Mouse (Mus musculus): ENCODE data around the gene Brd7. TPM values are rescaled to one million over a fixed set of nuclear protein-coding genes. Genes with fewer than 3 reads are reported as not detected.

Brd7 gene
- polyA plus RNA-seq, 1 experiment, result 20.9 TPM

GRCm38 (mm10) chr8:88307736-88308135 is 54.3 kb downstream of the Brd7 start:
- TF ChIP-seq TAL1 (IDR thresholded peaks at IDR 0.05; ENCODE audit: low read length) (no peak), GATA1 (IDR thresholded peaks at IDR 0.05; ENCODE audit: low read length) (no peak)
- no peaks in the 10 kb centered on the region for H3K27me3 ChIP-seq (ENCODE audit: control insufficient read depth)
- peaks cover 85% of the 10 kb centered on the region for H3K36me3 ChIP-seq (ENCODE audit: control insufficient read depth)
- peaks cover 32% of the 10 kb centered on the region for H3K4me1 ChIP-seq (ENCODE audit: control insufficient read depth)
- no peaks in the 10 kb centered on the region for H3K9me3 ChIP-seq (ENCODE audit: control insufficient read depth, low read length)
- no peak overlapping the region for H3K4me3 ChIP-seq (replicated peaks)

- H3K4me3 ChIP-seq (replicated peaks), result no peak overlapping the region
- H3K9me3 ChIP-seq (ENCODE audit: control insufficient read depth, low read length), result no peaks in the 10 kb centered on the region
- H3K36me3 ChIP-seq (ENCODE audit: control insufficient read depth), result peaks cover 85% of the 10 kb centered on the region
- TF ChIP-seq TAL1 (IDR thresholded peaks at IDR 0.05; ENCODE audit: low read length), result no peak
- TF ChIP-seq GATA1 (IDR thresholded peaks at IDR 0.05; ENCODE audit: low read length), result no peak
- peaks cover 43% of the 10 kb centered on the region for H3K4me1 ChIP-seq (ENCODE audit: control insufficient read depth)
- no peaks in the 10 kb centered on the region for H3K27me3 ChIP-seq (ENCODE audit: control insufficient read depth)
Observed at GRCm38 (mm10) chr8:88306511-88306910, 55.5 kb downstream of the Brd7 start.

DNA sequence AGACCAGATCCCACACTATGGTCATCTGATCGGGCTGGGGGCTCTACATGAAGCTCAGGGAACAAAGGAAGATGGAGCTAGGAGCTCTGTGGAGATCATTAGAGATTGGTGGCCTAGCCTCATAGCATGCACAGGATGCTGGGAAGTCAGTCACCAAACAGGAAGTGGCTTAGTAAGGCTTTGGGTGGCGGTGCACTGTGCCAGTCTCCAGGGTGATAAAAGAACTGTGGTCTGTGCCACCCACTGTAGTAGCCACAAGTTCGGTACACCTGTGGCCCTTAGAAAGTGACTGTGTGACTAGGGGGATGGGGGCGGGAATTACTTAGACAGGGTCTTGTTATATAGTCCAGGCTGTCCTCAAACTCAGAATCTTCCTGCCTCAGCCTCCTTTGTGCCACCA is 56.2 kb downstream of the Brd7 start:
- TF ChIP-seq GATA1 (IDR thresholded peaks at IDR 0.05; ENCODE audit: low read length), result no peak
- no peak for TF ChIP-seq TAL1 (IDR thresholded peaks at IDR 0.05; ENCODE audit: low read length)
- H3K9me3 ChIP-seq (ENCODE audit: control insufficient read depth, low read length), result no peaks in the 10 kb centered on the region
- H3K4me1 ChIP-seq (ENCODE audit: control insufficient read depth), result peaks cover 50% of the 10 kb centered on the region
- no peak overlapping the region for H3K4me3 ChIP-seq (replicated peaks)
- H3K27me3 ChIP-seq (ENCODE audit: control insufficient read depth), result no peaks in the 10 kb centered on the region
- H3K36me3 ChIP-seq (ENCODE audit: control insufficient read depth), result peaks cover 82% of the 10 kb centered on the region

- no peaks in the 10 kb centered on the region for H3K9me3 ChIP-seq (ENCODE audit: control insufficient read depth, low read length)
- no peaks in the 10 kb centered on the region for H3K27me3 ChIP-seq (ENCODE audit: control insufficient read depth)
- H3K4me1 ChIP-seq (ENCODE audit: control insufficient read depth), result peaks cover 85% of the 10 kb centered on the region
- TF ChIP-seq TAL1 (IDR thresholded peaks at IDR 0.05; ENCODE audit: low read length) (no peak), GATA1 (IDR thresholded peaks at IDR 0.05; ENCODE audit: low read length) (no peak; the same call in 1 of the 2 replicates)
- peak overlapping the region; percentile 69 for H3K4me3 ChIP-seq (replicated peaks)
- H3K36me3 ChIP-seq (ENCODE audit: control insufficient read depth), result peaks cover 60% of the 10 kb centered on the region
Observed at GRCm38 (mm10) chr8:88301589-88302437, 60.2 kb downstream of the Brd7 start.

DNA sequence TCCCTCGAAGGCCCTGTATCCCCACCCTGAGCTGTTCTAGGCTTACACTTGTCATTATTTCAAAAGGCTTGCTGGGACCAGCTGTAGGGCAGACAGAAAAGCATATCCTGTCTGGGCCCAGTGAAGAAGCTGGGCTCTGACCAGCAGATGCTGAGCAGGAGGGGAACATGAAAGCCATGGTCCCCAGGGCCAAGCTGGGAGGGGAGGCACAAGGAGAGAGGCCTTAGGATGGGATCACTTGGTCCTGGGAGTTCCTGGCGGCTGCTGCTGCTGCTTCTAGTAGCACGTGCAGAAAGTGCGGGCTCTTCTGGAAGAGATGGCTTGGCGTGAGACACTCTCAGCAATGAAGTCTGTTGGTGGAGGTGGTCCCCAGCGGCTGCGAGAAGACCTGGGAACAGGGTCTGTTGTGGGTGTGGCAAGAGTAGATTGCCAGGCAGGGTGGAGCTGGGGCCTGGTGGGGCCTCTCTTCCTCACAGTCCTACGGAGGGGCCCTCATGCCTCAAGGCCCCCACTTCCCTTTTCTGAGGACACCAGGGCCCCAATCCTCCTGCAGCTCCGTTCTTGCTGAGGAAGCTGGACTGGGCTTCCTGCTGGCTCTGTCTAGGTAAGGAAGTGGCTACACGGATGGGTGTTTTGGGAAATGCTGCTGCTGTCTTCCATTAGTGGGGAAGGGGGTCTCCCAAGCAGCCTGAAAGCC is 61.9 kb downstream of the Brd7 start:
- peak overlapping the region; percentile 69 for H3K4me3 ChIP-seq (replicated peaks)
- H3K36me3 ChIP-seq (ENCODE audit: control insufficient read depth), result peaks cover 61% of the 10 kb centered on the region
- H3K9me3 ChIP-seq (ENCODE audit: control insufficient read depth, low read length), result peaks cover 2% of the 10 kb centered on the region; the same call in 1 of the 2 replicates
- no peak for TF ChIP-seq GATA1 (IDR thresholded peaks at IDR 0.05; ENCODE audit: low read length)
- no peak for TF ChIP-seq TAL1 (IDR thresholded peaks at IDR 0.05; ENCODE audit: low read length)
- H3K4me1 ChIP-seq (ENCODE audit: control insufficient read depth), result peaks cover 90% of the 10 kb centered on the region
- H3K27me3 ChIP-seq (ENCODE audit: control insufficient read depth), result no peaks in the 10 kb centered on the region

DNA sequence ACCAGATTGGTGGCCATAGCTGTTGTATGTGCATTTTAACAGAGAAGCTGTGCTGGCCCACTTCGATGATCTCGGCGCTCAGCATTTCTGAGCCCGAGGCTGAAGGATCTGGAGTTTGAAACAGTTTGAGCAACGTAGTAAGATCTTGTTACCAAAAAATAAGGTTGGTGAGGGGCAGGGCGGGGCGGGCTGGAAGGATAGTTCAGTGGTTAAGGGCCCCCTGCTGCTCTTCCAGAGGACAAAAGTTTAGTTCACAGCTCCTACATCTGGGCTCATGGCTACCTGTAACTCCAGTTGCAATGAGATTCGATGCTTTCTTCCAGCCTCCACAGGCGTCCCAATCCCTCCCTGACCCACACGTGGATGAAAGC is 63.3 kb downstream of the Brd7 start:
- Histone ChIP-seq H3K4me1 (ENCODE audit: control insufficient read depth) (peaks cover 97% of the 10 kb centered on the region), H3K36me3 (ENCODE audit: control insufficient read depth) (peaks cover 56% of the 10 kb centered on the region), H3K9me3 (ENCODE audit: control insufficient read depth, low read length) (peaks cover 2% of the 10 kb centered on the region; the same call in 1 of the 2 replicates), H3K4me3 (replicated peaks) (peak overlapping the region; percentile 0), H3K27me3 (ENCODE audit: control insufficient read depth) (no peaks in the 10 kb centered on the region)
- no peak for TF ChIP-seq TAL1 (IDR thresholded peaks at IDR 0.05; ENCODE audit: low read length)
- TF ChIP-seq GATA1 (IDR thresholded peaks at IDR 0.05; ENCODE audit: low read length), result no peak

DNA sequence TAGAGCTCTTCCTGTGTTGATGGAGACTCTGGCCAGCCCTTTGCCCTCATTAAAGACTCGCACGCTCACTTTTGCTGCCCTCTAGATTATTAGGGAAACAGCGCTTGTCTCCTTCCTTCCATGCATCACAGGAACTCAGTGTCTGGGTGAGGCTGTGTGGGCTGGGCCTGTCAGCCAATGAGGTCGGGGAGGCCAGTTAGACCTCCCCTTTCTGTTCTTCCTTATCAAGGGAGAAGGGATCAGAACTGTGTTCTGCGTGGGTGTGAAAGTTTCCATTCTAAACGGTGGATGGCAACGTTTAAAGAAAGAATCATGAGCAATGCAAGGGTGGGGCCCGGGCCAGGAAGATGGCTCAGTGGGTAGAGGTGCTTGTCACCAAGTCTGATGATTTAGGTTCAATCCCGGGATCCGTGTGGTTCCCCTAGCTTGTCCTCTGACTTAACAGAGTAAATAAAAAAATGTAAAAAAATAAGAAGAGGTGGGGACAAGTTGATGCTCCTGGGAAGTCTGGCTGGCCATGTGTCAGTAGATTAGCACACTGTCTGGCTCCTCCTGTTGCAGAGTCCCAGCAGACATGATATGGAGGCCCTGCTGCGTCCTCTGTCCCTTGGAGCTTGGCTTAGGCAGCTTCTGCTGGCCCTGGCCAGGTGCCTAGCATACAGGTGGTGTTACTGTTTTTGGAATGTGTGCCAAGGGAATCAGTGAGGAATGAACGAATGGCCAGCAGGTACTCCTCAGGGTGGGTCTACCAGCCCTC is 63.8 kb downstream of the Brd7 start:
- no peak for TF ChIP-seq TAL1 (IDR thresholded peaks at IDR 0.05; ENCODE audit: low read length)
- TF ChIP-seq GATA1 (IDR thresholded peaks at IDR 0.05; ENCODE audit: low read length), result no peak
- peaks cover 97% of the 10 kb centered on the region for H3K4me1 ChIP-seq (ENCODE audit: control insufficient read depth)

GRCm38 (mm10) chr8:88294977-88295376 is 67.0 kb downstream of the Brd7 start:
- peaks cover 97% of the 10 kb centered on the region for H3K4me1 ChIP-seq (ENCODE audit: control insufficient read depth)
- H3K36me3 ChIP-seq (ENCODE audit: control insufficient read depth), result peaks cover 31% of the 10 kb centered on the region
- TF ChIP-seq GATA1 (IDR thresholded peaks at IDR 0.05; ENCODE audit: low read length), result no peak
- no peak for TF ChIP-seq TAL1 (IDR thresholded peaks at IDR 0.05; ENCODE audit: low read length)
- no peaks in the 10 kb centered on the region for H3K27me3 ChIP-seq (ENCODE audit: control insufficient read depth)
- H3K4me3 ChIP-seq (replicated peaks), result no peak overlapping the region
- H3K9me3 ChIP-seq (ENCODE audit: control insufficient read depth, low read length), result peaks cover 2% of the 10 kb centered on the region; the same call in 1 of the 2 replicates

More for the DNA sequence above, 63.8 kb downstream of the Brd7 start:
- H3K27me3 ChIP-seq (ENCODE audit: control insufficient read depth), result no peaks in the 10 kb centered on the region
- H3K4me3 ChIP-seq (replicated peaks), result peak overlapping the region; percentile 0
- H3K36me3 ChIP-seq (ENCODE audit: control insufficient read depth), result peaks cover 50% of the 10 kb centered on the region
- H3K9me3 ChIP-seq (ENCODE audit: control insufficient read depth, low read length), result peaks cover 2% of the 10 kb centered on the region; the same call in 1 of the 2 replicates

Data from erythroblast, embryonic 14.5 days (primary cell).